Mouse (Mus musculus) kidney, embryonic 15.5 days (tissue): ENCODE measurements around the gene Gm47289. TPM values are rescaled to one million over a fixed set of nuclear protein-coding genes. Genes with fewer than 3 reads are reported as not detected.

Source experiments
- ATAC-seq: fragments of 200-750 bp; cut with Nextera tagmentation; replicated peaks from 2 replicates; pipeline ENCODE4 v1.8.0; 2017; ENCODE audit warnings: moderate TSS enrichment; ENCODE audit not compliant: low FRiP score
- H3K27ac ChIP-seq: fragments of 300-500 bp; sonication (generic); 2 replicates; pipeline ENCODE4 v1.5.1; 2015; ENCODE audit warnings: mild to moderate bottlenecking, inconsistent platforms
- H3K27me3 ChIP-seq: fragments of 300-500 bp; sonication (generic); 2 replicates; pipeline ENCODE4 v1.6.1; 2015; ENCODE audit warnings: inconsistent platforms
- H3K36me3 ChIP-seq: fragments of 300-500 bp; sonication (generic); 2 replicates; pipeline ENCODE4 v1.6.1; 2015; ENCODE audit warnings: inconsistent platforms
- H3K4me1 ChIP-seq: fragments of 300-500 bp; sonication (generic); 2 replicates; pipeline ENCODE4 v1.6.1; 2015; ENCODE audit warnings: inconsistent platforms
- H3K4me2 ChIP-seq: fragments of 300-500 bp; sonication (generic); 2 replicates; pipeline ENCODE4 v1.6.1; 2015; ENCODE audit warnings: moderate library complexity, mild to moderate bottlenecking, inconsistent platforms
- H3K4me3 ChIP-seq: fragments of 300-500 bp; sonication (generic); replicated peaks from 2 replicates; pipeline ENCODE4 v1.5.1; 2015; ENCODE audit warnings: mild to moderate bottlenecking, inconsistent platforms
- H3K9ac ChIP-seq: fragments of 300-500 bp; sonication (generic); 2 replicates; pipeline ENCODE4 v1.6.1; 2015; ENCODE audit warnings: mild to moderate bottlenecking, inconsistent platforms
- H3K9me3 ChIP-seq: fragments of 300-500 bp; sonication (generic); replicated peaks from 2 replicates; pipeline ENCODE4 v1.6.1; 2016; ENCODE audit warnings: inconsistent platforms
- WGBS: fragments of 180-500 bp; shearing (Covaris S2); methylation state at CpG from one replicate; pipeline ENCODE4 v1.1.7; 2015; ENCODE audit warnings: mixed read lengths; 5-methylcytosine and 5-hydroxymethylcytosine counted together
- polyA plus RNA-seq: library from polyadenylated mRNA; unstranded; fragments of >200 nt; fragmentation: Nextera tagmentation; extraction: Ambion mirVana; gene quantifications from 2 replicates; pipeline ENCODE4 v1.2.1, GENCODE M21; 2015

Gm47289 gene
- polyA plus RNA-seq, 1 experiment from 2014 or later, result not detected

GRCm38 (mm10) chr9:119165548-119165947 is 6.6 kb downstream of the Gm47289 start:
- Histone ChIP-seq H3K27me3 (no peaks in the 10 kb centered on the region), H3K4me2 (no peak overlapping the region), H3K9me3 (no peaks in the 10 kb centered on the region), H3K4me1 (no peaks in the 10 kb centered on the region), H3K27ac (no peak overlapping the region), H3K4me3 (no peak overlapping the region), H3K36me3 (no peaks in the 10 kb centered on the region), H3K9ac (no peak overlapping the region)
- ATAC-seq, result no peak
- 90% methylated on average over 6 of the region's 6 CpGs for WGBS

- Histone ChIP-seq H3K27ac (no peak overlapping the region), H3K36me3 (no peaks in the 10 kb centered on the region), H3K4me1 (no peaks in the 10 kb centered on the region), H3K4me2 (no peak overlapping the region), H3K4me3 (no peak overlapping the region), H3K9ac (no peak overlapping the region), H3K9me3 (no peaks in the 10 kb centered on the region), H3K27me3 (no peaks in the 10 kb centered on the region)
- no peak for ATAC-seq
- WGBS, result 81% methylated on average over 2 of the region's 2 CpGs
These were observed 8.6 kb downstream of the Gm47289 start for GRCm38 (mm10) chr9:119167608-119168007.

- WGBS, result 85% methylated on average over 11 of the region's 11 CpGs
- H3K27me3 ChIP-seq, result no peaks in the 10 kb centered on the region
- H3K4me2 ChIP-seq, result no peak overlapping the region
- H3K4me1 ChIP-seq, result peaks cover 10% of the 10 kb centered on the region; the same call in 1 of the 2 replicates
- no peaks in the 10 kb centered on the region for H3K36me3 ChIP-seq
- H3K9ac ChIP-seq, result no peak overlapping the region
- H3K4me3 ChIP-seq, result no peak overlapping the region
- no peak for ATAC-seq
- H3K27ac ChIP-seq, result no peak overlapping the region
- H3K9me3 ChIP-seq, result no peaks in the 10 kb centered on the region
These were observed 20.3 kb downstream of the Gm47289 start for GRCm38 (mm10) chr9:119179292-119179691.

- Histone ChIP-seq H3K36me3 (no peaks in the 10 kb centered on the region), H3K27me3 (no peaks in the 10 kb centered on the region), H3K9ac (no peak overlapping the region), H3K9me3 (no peaks in the 10 kb centered on the region), H3K4me1 (peaks cover 10% of the 10 kb centered on the region; the same call in 1 of the 2 replicates), H3K27ac (no peak overlapping the region), H3K4me2 (no peak overlapping the region), H3K4me3 (no peak overlapping the region)
- ATAC-seq, result no peak
- 29% methylated on average over 3 of the region's 3 CpGs for WGBS
These were observed 22.3 kb downstream of the Gm47289 start for GRCm38 (mm10) chr9:119181241-119181728.

GRCm38 (mm10) chr9:119192202-119192990 is 33.4 kb downstream of the Gm47289 start:
- no peaks in the 10 kb centered on the region for H3K4me1 ChIP-seq
- 33% methylated on average over 11 of the region's 11 CpGs for WGBS
- H3K27me3 ChIP-seq, result no peaks in the 10 kb centered on the region
- ATAC-seq, result peak; percentile 85
- no peaks in the 10 kb centered on the region for H3K36me3 ChIP-seq
- no peak overlapping the region for H3K4me2 ChIP-seq
- H3K4me3 ChIP-seq, result no peak overlapping the region
- no peak overlapping the region for H3K9ac ChIP-seq
- no peak overlapping the region for H3K27ac ChIP-seq
- no peaks in the 10 kb centered on the region for H3K9me3 ChIP-seq

- Histone ChIP-seq H3K9me3 (no peaks in the 10 kb centered on the region), H3K9ac (no peak overlapping the region), H3K4me1 (0 out of 2 replicates have a peak, but pooled peaks cover 7% of the 10 kb centered on the region), H3K4me2 (no peak overlapping the region), H3K27ac (peak overlapping the region; percentile 6), H3K27me3 (no peaks in the 10 kb centered on the region), H3K4me3 (no peak overlapping the region), H3K36me3 (no peaks in the 10 kb centered on the region)
- no peak for ATAC-seq
- 72% methylated on average over 10 of the region's 10 CpGs for WGBS
These were observed 40.3 kb downstream of the Gm47289 start for GRCm38 (mm10) chr9:119199151-119199861.

- H3K9me3 ChIP-seq, result 0 out of 2 replicates have a peak, but pooled peaks cover 4% of the 10 kb centered on the region
- H3K36me3 ChIP-seq, result no peaks in the 10 kb centered on the region
- peak; percentile 58; the same call in 1 of the 2 replicates for ATAC-seq
- H3K4me1 ChIP-seq, result 0 out of 2 replicates have a peak, but pooled peaks cover 7% of the 10 kb centered on the region
- no peak overlapping the region for H3K4me2 ChIP-seq
- H3K27me3 ChIP-seq, result no peaks in the 10 kb centered on the region
- no peak overlapping the region for H3K9ac ChIP-seq
- no peak overlapping the region for H3K27ac ChIP-seq
- WGBS, result 81% methylated on average over 5 of the region's 5 CpGs
- no peak overlapping the region for H3K4me3 ChIP-seq
These were observed 42.7 kb downstream of the Gm47289 start for GRCm38 (mm10) chr9:119201653-119202052.

GRCm38 (mm10) chr9:119203617-119204016 is 44.7 kb downstream of the Gm47289 start:
- no peaks in the 10 kb centered on the region for H3K27me3 ChIP-seq
- H3K4me3 ChIP-seq, result no peak overlapping the region
- 0 out of 2 replicates have a peak, but pooled peaks cover 10% of the 10 kb centered on the region for H3K4me1 ChIP-seq
- no peaks in the 10 kb centered on the region for H3K36me3 ChIP-seq
- 0 out of 2 replicates have a peak, but pooled peaks cover 4% of the 10 kb centered on the region for H3K9me3 ChIP-seq
- WGBS, result 97% methylated on average over 9 of the region's 9 CpGs
- H3K4me2 ChIP-seq, result no peak overlapping the region
- ATAC-seq, result no peak
- H3K27ac ChIP-seq, result no peak overlapping the region
- H3K9ac ChIP-seq, result no peak overlapping the region

- no peaks in the 10 kb centered on the region for H3K36me3 ChIP-seq
- 89% methylated on average over 5 of the region's 5 CpGs for WGBS
- 0 out of 2 replicates have a peak, but pooled peaks cover 4% of the 10 kb centered on the region for H3K9me3 ChIP-seq
- H3K9ac ChIP-seq, result no peak overlapping the region
- no peak overlapping the region for H3K4me3 ChIP-seq
- no peaks in the 10 kb centered on the region for H3K27me3 ChIP-seq
- ATAC-seq, result no peak
- no peak overlapping the region for H3K4me2 ChIP-seq
- H3K4me1 ChIP-seq, result 0 out of 2 replicates have a peak, but pooled peaks cover 3% of the 10 kb centered on the region
- H3K27ac ChIP-seq, result no peak overlapping the region
These were observed 46.8 kb downstream of the Gm47289 start for GRCm38 (mm10) chr9:119205756-119206155.

GRCm38 (mm10) chr9:119206666-119207065 is 47.7 kb downstream of the Gm47289 start:
- Histone ChIP-seq H3K4me2 (no peak overlapping the region), H3K4me3 (no peak overlapping the region), H3K36me3 (no peaks in the 10 kb centered on the region), H3K9me3 (0 out of 2 replicates have a peak, but pooled peaks cover 4% of the 10 kb centered on the region), H3K4me1 (0 out of 2 replicates have a peak, but pooled peaks cover 3% of the 10 kb centered on the region), H3K27ac (no peak overlapping the region), H3K27me3 (no peaks in the 10 kb centered on the region), H3K9ac (no peak overlapping the region)
- ATAC-seq, result no peak
- 70% methylated on average over 2 of the region's 2 CpGs for WGBS

GRCm38 (mm10) chr9:119207113-119207512 is 48.2 kb downstream of the Gm47289 start:
- ATAC-seq, result peak; percentile 74; the same call in 1 of the 2 replicates
- Histone ChIP-seq H3K27me3 (no peaks in the 10 kb centered on the region), H3K4me1 (0 out of 2 replicates have a peak, but pooled peaks cover 3% of the 10 kb centered on the region), H3K9ac (no peak overlapping the region), H3K36me3 (no peaks in the 10 kb centered on the region), H3K27ac (peak overlapping the region; percentile 33), H3K4me3 (no peak overlapping the region), H3K9me3 (0 out of 2 replicates have a peak, but pooled peaks cover 4% of the 10 kb centered on the region), H3K4me2 (no peak overlapping the region)
- WGBS, result 46% methylated on average over 4 of the region's 4 CpGs

- WGBS, result 95% methylated on average over 4 of the region's 4 CpGs
- Histone ChIP-seq H3K9me3 (0 out of 2 replicates have a peak, but pooled peaks cover 4% of the 10 kb centered on the region), H3K4me1 (0 out of 2 replicates have a peak, but pooled peaks cover 3% of the 10 kb centered on the region), H3K4me2 (no peak within 1 kb of the TSS), H3K9ac (no peak within 1 kb of the TSS), H3K27me3 (no peaks in the 10 kb centered on the region), H3K27ac (no peak within 1 kb of the TSS), H3K4me3 (no peak within 1 kb of the TSS), H3K36me3 (no peaks in the 10 kb centered on the region)
- no peak for ATAC-seq
These were observed 50.0 kb downstream of the Gm47289 start, which contains the start of gene Slc22a13 for GRCm38 (mm10) chr9:119208998-119209397. TSS of gene Slc22a13 (minus strand) at chr9:119209098.
